Mouse (Mus musculus): ENCODE measurements around the gene Trim28. TPM values are rescaled to one million over a fixed set of nuclear protein-coding genes. Genes with fewer than 3 reads are reported as not detected.

Gene Trim28
- polyA plus RNA-seq, 1 experiment, result 516 TPM

GRCm38 (mm10) chr7:12980291-12980690 is 18.6 kb upstream of the Trim28 start:
- Histone ChIP-seq H3K27ac (ENCODE audit: control insufficient read depth, insufficient read depth, low read depth, low read length) (no peak overlapping the region), H3K4me3 (ENCODE audit: control insufficient read depth, low read depth, low read length) (no peak overlapping the region), H3K4me1 (ENCODE audit: control insufficient read depth, insufficient read depth, low read length) (peaks cover 9% of the 10 kb centered on the region), H3K27me3 (ENCODE audit: control insufficient read depth, insufficient read depth, low read length) (no peaks in the 10 kb centered on the region), H3K36me3 (ENCODE audit: control insufficient read depth, insufficient read depth, low read length) (no peaks in the 10 kb centered on the region; the same call in 1 of the 2 replicates)
- no peak for TF ChIP-seq CTCF (IDR thresholded peaks at IDR 0.05; ENCODE audit: control insufficient read depth, insufficient read depth, insufficient replicate concordance, low read depth, low read length)

GRCm38 (mm10) chr7:12985724-12986123 is 13.2 kb upstream of the Trim28 start:
- no peak overlapping the region for H3K27ac ChIP-seq (ENCODE audit: control insufficient read depth, insufficient read depth, low read depth, low read length)
- TF ChIP-seq CTCF (IDR thresholded peaks at IDR 0.05; ENCODE audit: control insufficient read depth, insufficient read depth, insufficient replicate concordance, low read depth, low read length), result no peak
- no peak for TF ChIP-seq POLR2A (IDR thresholded peaks at IDR 0.05; ENCODE audit: control insufficient read depth, low read depth, low read length)
- H3K4me1 ChIP-seq (ENCODE audit: control insufficient read depth, insufficient read depth, low read length), result peaks cover 2% of the 10 kb centered on the region
- no peaks in the 10 kb centered on the region for H3K27me3 ChIP-seq (ENCODE audit: control insufficient read depth, insufficient read depth, low read length)
- H3K4me3 ChIP-seq (ENCODE audit: control insufficient read depth, low read depth, low read length), result no peak overlapping the region
- no peaks in the 10 kb centered on the region; the same call in 1 of the 2 replicates for H3K36me3 ChIP-seq (ENCODE audit: control insufficient read depth, insufficient read depth, low read length)

GRCm38 (mm10) chr7:12986906-12987305 is 12.0 kb upstream of the Trim28 start:
- H3K4me3 ChIP-seq (ENCODE audit: control insufficient read depth, low read depth, low read length), result no peak overlapping the region
- H3K36me3 ChIP-seq (ENCODE audit: control insufficient read depth, insufficient read depth, low read length), result no peaks in the 10 kb centered on the region; the same call in 1 of the 2 replicates
- no peak for TF ChIP-seq POLR2A (IDR thresholded peaks at IDR 0.05; ENCODE audit: control insufficient read depth, low read depth, low read length)
- TF ChIP-seq CTCF (IDR thresholded peaks at IDR 0.05; ENCODE audit: control insufficient read depth, insufficient read depth, insufficient replicate concordance, low read depth, low read length), result no peak
- no peaks in the 10 kb centered on the region for H3K27me3 ChIP-seq (ENCODE audit: control insufficient read depth, insufficient read depth, low read length)
- no peak overlapping the region for H3K27ac ChIP-seq (ENCODE audit: control insufficient read depth, insufficient read depth, low read depth, low read length)
- peaks cover 2% of the 10 kb centered on the region for H3K4me1 ChIP-seq (ENCODE audit: control insufficient read depth, insufficient read depth, low read length)

- TF ChIP-seq CTCF (IDR thresholded peaks at IDR 0.05; ENCODE audit: control insufficient read depth, insufficient read depth, insufficient replicate concordance, low read depth, low read length), result no peak
- TF ChIP-seq POLR2A (IDR thresholded peaks at IDR 0.05; ENCODE audit: control insufficient read depth, low read depth, low read length), result no peak
- Histone ChIP-seq H3K4me1 (ENCODE audit: control insufficient read depth, insufficient read depth, low read length) (peaks cover 2% of the 10 kb centered on the region), H3K27me3 (ENCODE audit: control insufficient read depth, insufficient read depth, low read length) (no peaks in the 10 kb centered on the region), H3K36me3 (ENCODE audit: control insufficient read depth, insufficient read depth, low read length) (no peaks in the 10 kb centered on the region; the same call in 1 of the 2 replicates), H3K4me3 (ENCODE audit: control insufficient read depth, low read depth, low read length) (no peak overlapping the region), H3K27ac (ENCODE audit: control insufficient read depth, insufficient read depth, low read depth, low read length) (no peak overlapping the region)
Measured at GRCm38 (mm10) chr7:12987409-12988189, 11.3 kb upstream of the Trim28 start.

GRCm38 (mm10) chr7:12992222-12992621 is 6.7 kb upstream of the Trim28 start:
- no peak overlapping the region for H3K4me3 ChIP-seq (ENCODE audit: control insufficient read depth, low read depth, low read length)
- no peak overlapping the region for H3K27ac ChIP-seq (ENCODE audit: control insufficient read depth, insufficient read depth, low read depth, low read length)
- H3K27me3 ChIP-seq (ENCODE audit: control insufficient read depth, insufficient read depth, low read length), result no peaks in the 10 kb centered on the region
- H3K36me3 ChIP-seq (ENCODE audit: control insufficient read depth, insufficient read depth, low read length), result no peaks in the 10 kb centered on the region
- TF ChIP-seq POLR2A (IDR thresholded peaks at IDR 0.05; ENCODE audit: control insufficient read depth, low read depth, low read length) (no peak), CTCF (IDR thresholded peaks at IDR 0.05; ENCODE audit: control insufficient read depth, insufficient read depth, insufficient replicate concordance, low read depth, low read length) (no peak)
- H3K4me1 ChIP-seq (ENCODE audit: control insufficient read depth, insufficient read depth, low read length), result peaks cover 2% of the 10 kb centered on the region

- Histone ChIP-seq H3K4me1 (ENCODE audit: control insufficient read depth, insufficient read depth, low read length) (peaks cover 2% of the 10 kb centered on the region), H3K27me3 (ENCODE audit: control insufficient read depth, insufficient read depth, low read length) (no peaks in the 10 kb centered on the region), H3K36me3 (ENCODE audit: control insufficient read depth, insufficient read depth, low read length) (no peaks in the 10 kb centered on the region), H3K27ac (ENCODE audit: control insufficient read depth, insufficient read depth, low read depth, low read length) (no peak overlapping the region), H3K4me3 (ENCODE audit: control insufficient read depth, low read depth, low read length) (no peak overlapping the region)
- TF ChIP-seq POLR2A (IDR thresholded peaks at IDR 0.05; ENCODE audit: control insufficient read depth, low read depth, low read length), result no peak
Measured at GRCm38 (mm10) chr7:12993148-12993547, 5.8 kb upstream of the Trim28 start.

- Histone ChIP-seq H3K4me3 (ENCODE audit: control insufficient read depth, low read depth, low read length) (no peak overlapping the region), H3K4me1 (ENCODE audit: control insufficient read depth, insufficient read depth, low read length) (no peaks in the 10 kb centered on the region; the same call in none of the 2 replicates), H3K27me3 (ENCODE audit: control insufficient read depth, insufficient read depth, low read length) (no peaks in the 10 kb centered on the region), H3K36me3 (ENCODE audit: control insufficient read depth, insufficient read depth, low read length) (no peaks in the 10 kb centered on the region), H3K27ac (ENCODE audit: control insufficient read depth, insufficient read depth, low read depth, low read length) (no peak overlapping the region)
- TF ChIP-seq POLR2A (IDR thresholded peaks at IDR 0.05; ENCODE audit: control insufficient read depth, low read depth, low read length) (no peak), CTCF (IDR thresholded peaks at IDR 0.05; ENCODE audit: control insufficient read depth, insufficient read depth, insufficient replicate concordance, low read depth, low read length) (no peak)
Measured at GRCm38 (mm10) chr7:12995862-12996261, 3.1 kb upstream of the Trim28 start.

Measured in testis, adult 2 months (tissue).